Mouse (Mus musculus) midbrain, embryonic 15.5 days (tissue): ENCODE measurements around the gene Mfsd14a. TPM values are rescaled to one million over a fixed set of nuclear protein-coding genes. Genes with fewer than 3 reads are reported as not detected.

Source experiments
- ATAC-seq: fragments of 200-750 bp; cut with Nextera tagmentation; replicated peaks from 2 replicates; pipeline ENCODE4 v1.8.0; 2017; ENCODE audit warnings: moderate TSS enrichment
- H3K27ac ChIP-seq: fragments of 300-500 bp; sonication (generic); 2 replicates; pipeline ENCODE4 v1.5.1; 2015; ENCODE audit warnings: mild to moderate bottlenecking, inconsistent platforms
- H3K27me3 ChIP-seq: fragments of 300-500 bp; sonication (generic); replicated peaks from 2 replicates; pipeline ENCODE4 v1.6.1; 2015; ENCODE audit warnings: inconsistent platforms
- H3K36me3 ChIP-seq: fragments of 300-500 bp; sonication (generic); replicated peaks from 2 replicates; pipeline ENCODE4 v1.6.1; 2015; ENCODE audit warnings: inconsistent platforms
- H3K4me1 ChIP-seq: fragments of 300-500 bp; sonication (generic); 2 replicates; pipeline ENCODE4 v1.6.1; 2015; ENCODE audit warnings: inconsistent platforms
- H3K4me2 ChIP-seq: fragments of 300-500 bp; sonication (generic); 2 replicates; pipeline ENCODE4 v1.6.1; 2015; ENCODE audit warnings: inconsistent platforms, mild to moderate bottlenecking, moderate library complexity
- H3K4me3 ChIP-seq: fragments of 300-500 bp; sonication (generic); 2 replicates; pipeline ENCODE4 v1.5.1; 2015; ENCODE audit warnings: mild to moderate bottlenecking, inconsistent platforms
- H3K9ac ChIP-seq: fragments of 300-500 bp; sonication (generic); 2 replicates; pipeline ENCODE4 v1.6.1; 2015; ENCODE audit warnings: mild to moderate bottlenecking, inconsistent platforms
- H3K9me3 ChIP-seq: fragments of 300-500 bp; sonication (generic); 2 replicates; pipeline ENCODE4 v1.6.1; 2016; ENCODE audit warnings: inconsistent platforms
- WGBS: fragments of 180-500 bp; shearing (Covaris S2); methylation state at CpG from one replicate; pipeline ENCODE4 v1.1.7; 2015; ENCODE audit warnings: mixed read lengths; 5-methylcytosine and 5-hydroxymethylcytosine counted together
- polyA plus RNA-seq: library from polyadenylated mRNA; unstranded; fragments of >200 nt; fragmentation: Nextera tagmentation; extraction: Ambion mirVana; gene quantifications from 2 replicates; pipeline ENCODE4 v1.2.1, GENCODE M21; 2015

The Mfsd14a gene
- polyA plus RNA-seq, 1 experiment from 2014 or later, result 64.0 TPM

DNA sequence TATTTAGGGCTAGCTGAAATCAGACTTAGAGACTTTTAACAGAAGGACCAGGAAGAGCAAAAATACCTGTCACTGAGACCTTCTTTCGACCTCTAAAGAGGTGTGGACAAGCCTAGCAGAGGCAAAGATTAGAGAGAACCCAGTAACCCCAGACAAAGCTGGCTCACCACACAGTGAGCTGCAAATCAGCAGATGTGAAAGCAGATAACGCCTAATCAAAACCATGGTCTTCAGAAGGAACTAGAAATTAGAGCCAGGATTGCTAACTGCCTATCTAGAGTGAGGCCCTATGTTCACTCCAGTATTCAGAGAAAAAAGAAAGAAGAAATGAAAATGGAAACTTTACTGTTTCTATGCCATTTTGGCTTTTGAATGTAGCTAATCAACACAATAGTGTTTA, 20.1 kb downstream of the Mfsd14a start:
- Histone ChIP-seq H3K4me2 (no peak overlapping the region), H3K27me3 (no peaks in the 10 kb centered on the region), H3K4me1 (no peaks in the 10 kb centered on the region), H3K4me3 (no peak overlapping the region), H3K27ac (no peak overlapping the region), H3K36me3 (peaks cover 42% of the 10 kb centered on the region), H3K9ac (no peak overlapping the region), H3K9me3 (no peaks in the 10 kb centered on the region)
- 93% methylated on average over 2 of the region's 2 CpGs for WGBS
- ATAC-seq, result no peak

DNA sequence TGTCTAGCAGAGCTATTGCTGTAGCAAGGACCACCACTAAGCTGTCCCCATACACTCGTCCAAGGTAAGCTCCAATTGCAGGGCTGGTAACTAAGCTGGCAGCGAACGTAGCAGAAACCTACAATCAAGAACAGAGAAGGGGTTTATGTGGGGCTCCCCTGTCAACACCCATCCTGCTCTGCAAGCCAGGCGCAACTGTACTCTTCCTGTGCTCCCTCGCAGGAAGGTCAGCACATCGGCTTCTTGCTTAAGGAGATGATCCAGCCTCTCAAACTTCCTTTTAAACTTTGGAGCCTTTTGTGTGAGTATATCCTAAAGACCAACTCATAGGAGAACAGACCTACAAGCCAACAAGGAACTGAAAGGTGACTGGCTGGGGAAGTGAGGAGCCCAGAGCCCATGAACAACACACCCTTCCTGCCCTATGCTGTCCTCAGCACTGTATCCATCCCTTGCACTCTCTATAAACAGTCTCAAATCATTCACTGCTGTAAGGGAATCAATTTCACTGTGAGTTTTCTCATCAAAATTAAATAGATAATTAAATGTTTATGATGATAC, 20.6 kb downstream of the Mfsd14a start:
- Histone ChIP-seq H3K27ac (no peak overlapping the region), H3K4me3 (no peak overlapping the region), H3K4me2 (no peak overlapping the region), H3K9me3 (no peaks in the 10 kb centered on the region), H3K36me3 (peaks cover 46% of the 10 kb centered on the region), H3K9ac (no peak overlapping the region), H3K4me1 (no peaks in the 10 kb centered on the region), H3K27me3 (no peaks in the 10 kb centered on the region)
- 95% methylated on average over 6 of the region's 6 CpGs for WGBS
- ATAC-seq, result no peak

DNA sequence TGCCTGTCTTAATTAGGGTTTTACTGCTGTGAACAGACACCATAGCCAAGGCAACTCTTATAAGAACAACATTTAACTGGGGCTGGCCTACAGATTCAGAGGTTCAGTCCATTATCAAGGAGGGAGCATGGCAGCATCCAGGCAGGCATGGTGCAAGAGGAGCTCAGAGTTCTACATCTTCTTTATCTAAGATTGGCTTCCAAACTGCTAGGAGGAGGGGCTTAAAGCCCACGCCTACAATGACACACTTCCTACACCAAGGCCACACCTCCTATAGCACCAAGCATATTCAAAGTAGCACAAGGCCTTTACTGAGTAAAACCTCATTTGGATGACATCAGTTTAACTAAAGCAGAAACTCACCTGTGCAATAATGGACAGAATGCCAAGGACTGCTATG, 22.5 kb downstream of the Mfsd14a start:
- Histone ChIP-seq H3K4me2 (no peak overlapping the region), H3K27me3 (no peaks in the 10 kb centered on the region), H3K36me3 (peaks cover 51% of the 10 kb centered on the region), H3K27ac (no peak overlapping the region), H3K4me1 (no peaks in the 10 kb centered on the region), H3K9me3 (no peaks in the 10 kb centered on the region), H3K4me3 (no peak overlapping the region), H3K9ac (no peak overlapping the region)
- ATAC-seq, result no peak
- WGBS, result 91% methylated on average over 1 of the region's 1 CpGs

DNA sequence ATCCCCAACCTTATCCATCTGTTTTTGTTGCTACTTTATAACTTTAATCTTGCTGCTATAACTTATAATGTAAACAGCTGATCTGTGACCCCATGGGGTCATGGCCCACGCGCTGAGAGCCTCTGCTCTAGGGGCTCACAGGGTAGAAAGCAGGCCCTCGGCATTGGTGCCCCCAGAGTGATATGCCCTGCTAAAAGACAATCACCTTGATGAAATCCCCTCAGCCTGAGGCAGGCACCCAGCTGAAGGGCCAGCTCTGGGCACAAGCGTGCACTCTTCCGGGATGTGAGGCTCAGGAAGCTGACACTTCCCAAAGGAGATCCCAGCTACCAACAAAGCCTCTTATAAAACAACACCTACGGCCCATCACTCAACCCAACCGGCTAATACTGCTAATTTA, 23.9 kb downstream of the Mfsd14a start:
- no peak overlapping the region for H3K27ac ChIP-seq
- no peak overlapping the region for H3K4me2 ChIP-seq
- H3K9me3 ChIP-seq, result no peaks in the 10 kb centered on the region
- no peaks in the 10 kb centered on the region for H3K27me3 ChIP-seq
- H3K4me1 ChIP-seq, result no peaks in the 10 kb centered on the region
- 94% methylated on average over 7 of the region's 7 CpGs for WGBS
- H3K9ac ChIP-seq, result no peak overlapping the region
- H3K4me3 ChIP-seq, result no peak overlapping the region
- no peak for ATAC-seq
- peaks cover 61% of the 10 kb centered on the region for H3K36me3 ChIP-seq

DNA sequence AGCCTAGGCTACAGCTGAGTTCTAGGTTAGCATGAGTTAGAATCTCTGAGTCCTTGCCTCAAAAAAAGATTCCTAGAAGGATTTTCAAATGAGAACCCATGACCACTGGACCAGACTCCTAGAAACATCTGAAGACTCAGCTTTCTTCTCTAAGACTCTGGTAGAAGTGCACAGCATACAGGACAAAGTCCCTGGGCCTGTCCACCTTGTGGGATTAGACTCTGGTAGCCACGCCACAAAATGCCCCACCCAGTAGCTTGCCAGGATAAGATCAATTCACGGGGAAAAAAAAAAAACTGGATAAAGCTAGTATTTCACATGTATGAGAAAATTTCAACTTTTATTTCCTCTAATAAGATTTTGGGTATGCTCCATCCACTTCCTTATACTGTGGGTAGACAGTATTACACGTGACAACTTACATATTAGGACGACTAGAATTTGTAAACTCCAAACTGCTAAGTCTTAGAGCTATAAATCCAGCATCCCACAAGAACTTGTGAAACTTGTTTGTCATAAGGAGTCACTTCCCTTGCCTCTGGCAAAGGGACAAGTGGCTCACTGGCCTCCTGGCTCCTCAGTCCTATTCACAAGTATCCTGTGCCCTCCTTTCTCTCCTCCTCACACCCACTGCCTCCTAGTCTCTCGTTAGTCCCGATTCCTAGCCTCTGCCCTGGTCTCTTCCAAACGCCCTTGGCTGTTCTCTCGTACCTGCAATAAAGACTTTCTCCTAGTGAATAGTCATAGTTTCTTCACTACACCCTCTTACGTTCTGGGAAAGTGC, 24.6 kb downstream of the Mfsd14a start:
- H3K36me3 ChIP-seq, result peaks cover 57% of the 10 kb centered on the region
- H3K4me1 ChIP-seq, result no peaks in the 10 kb centered on the region
- no peak overlapping the region for H3K27ac ChIP-seq
- H3K9ac ChIP-seq, result no peak overlapping the region
- no peaks in the 10 kb centered on the region for H3K27me3 ChIP-seq
- H3K9me3 ChIP-seq, result no peaks in the 10 kb centered on the region
- H3K4me2 ChIP-seq, result no peak overlapping the region
- WGBS, result 91% methylated on average over 9 of the region's 9 CpGs
- no peak for ATAC-seq
- H3K4me3 ChIP-seq, result no peak overlapping the region

DNA sequence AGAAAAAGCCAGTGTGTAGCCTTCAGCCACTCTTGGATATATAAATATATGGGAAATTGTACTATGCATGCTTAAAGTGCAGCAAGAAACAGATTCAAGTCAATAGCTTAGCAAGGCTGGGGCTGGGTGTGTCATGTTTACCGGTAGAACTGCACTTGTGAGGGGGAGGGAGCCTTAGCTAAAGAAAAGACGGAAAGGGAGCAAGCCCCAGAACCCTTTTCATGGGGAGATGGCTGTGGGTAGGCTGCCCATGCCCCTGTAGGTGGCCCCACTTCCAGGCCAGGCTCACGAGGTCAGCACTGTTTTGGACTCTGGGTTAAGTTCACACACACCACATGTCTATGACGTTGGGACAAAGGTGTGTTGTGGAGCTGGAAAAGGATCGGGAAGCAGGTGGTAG, 26.7 kb downstream of the Mfsd14a start:
- Histone ChIP-seq H3K9ac (no peak overlapping the region), H3K4me1 (no peaks in the 10 kb centered on the region), H3K27me3 (no peaks in the 10 kb centered on the region), H3K36me3 (peaks cover 51% of the 10 kb centered on the region), H3K4me2 (no peak overlapping the region), H3K4me3 (no peak overlapping the region), H3K27ac (no peak overlapping the region), H3K9me3 (no peaks in the 10 kb centered on the region)
- WGBS, result 68% methylated on average over 5 of the region's 5 CpGs
- ATAC-seq, result no peak

DNA sequence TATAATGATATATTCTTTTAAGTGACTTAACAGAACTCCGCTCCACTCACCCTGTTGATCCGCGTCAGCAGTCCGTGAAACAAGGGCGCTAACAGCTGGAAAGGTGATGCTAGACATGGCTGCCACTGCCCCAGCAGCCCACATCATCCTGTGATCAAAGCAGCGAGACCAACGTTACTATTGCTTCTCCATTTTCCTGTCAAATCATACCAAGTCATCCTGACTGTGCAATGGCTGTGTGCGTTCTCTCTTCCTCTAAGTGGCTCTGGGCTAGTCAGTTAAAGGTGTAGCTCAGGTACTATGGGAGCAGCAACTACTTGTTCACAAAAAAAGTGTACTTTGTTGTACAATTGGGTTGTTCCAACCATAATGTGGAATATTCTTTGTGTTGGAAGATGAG, 27.6 kb downstream of the Mfsd14a start:
- Histone ChIP-seq H3K4me1 (no peaks in the 10 kb centered on the region), H3K4me2 (no peak overlapping the region), H3K27me3 (no peaks in the 10 kb centered on the region), H3K9me3 (no peaks in the 10 kb centered on the region), H3K9ac (no peak overlapping the region), H3K27ac (no peak overlapping the region), H3K36me3 (peaks cover 44% of the 10 kb centered on the region), H3K4me3 (no peak overlapping the region)
- 94% methylated on average over 8 of the region's 8 CpGs for WGBS
- ATAC-seq, result no peak

DNA sequence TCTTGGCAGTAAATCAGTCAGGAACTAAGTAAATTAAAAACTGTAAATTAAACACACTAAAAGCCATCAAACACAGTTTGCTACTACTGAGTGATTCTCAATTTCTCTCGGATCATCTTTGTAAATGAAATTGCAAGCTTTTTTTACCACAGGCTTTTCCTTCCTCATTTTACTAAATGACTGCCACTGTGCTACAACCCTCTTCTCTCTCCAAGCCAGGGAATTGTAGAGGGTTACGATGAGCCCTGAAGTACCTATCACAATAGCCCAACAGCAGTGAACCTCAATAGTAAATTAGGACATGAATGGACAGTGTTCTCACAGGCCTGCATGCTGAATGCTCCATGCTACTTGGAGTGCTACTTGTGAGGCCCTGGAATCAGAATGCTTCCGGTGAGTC, 28.4 kb downstream of the Mfsd14a start:
- H3K27ac ChIP-seq, result no peak overlapping the region
- H3K9me3 ChIP-seq, result no peaks in the 10 kb centered on the region
- H3K4me3 ChIP-seq, result no peak overlapping the region
- ATAC-seq, result no peak
- WGBS, result 89% methylated on average over 3 of the region's 3 CpGs
- H3K9ac ChIP-seq, result no peak overlapping the region
- no peaks in the 10 kb centered on the region for H3K27me3 ChIP-seq
- no peak overlapping the region for H3K4me2 ChIP-seq
- no peaks in the 10 kb centered on the region for H3K4me1 ChIP-seq
- H3K36me3 ChIP-seq, result peaks cover 37% of the 10 kb centered on the region

DNA sequence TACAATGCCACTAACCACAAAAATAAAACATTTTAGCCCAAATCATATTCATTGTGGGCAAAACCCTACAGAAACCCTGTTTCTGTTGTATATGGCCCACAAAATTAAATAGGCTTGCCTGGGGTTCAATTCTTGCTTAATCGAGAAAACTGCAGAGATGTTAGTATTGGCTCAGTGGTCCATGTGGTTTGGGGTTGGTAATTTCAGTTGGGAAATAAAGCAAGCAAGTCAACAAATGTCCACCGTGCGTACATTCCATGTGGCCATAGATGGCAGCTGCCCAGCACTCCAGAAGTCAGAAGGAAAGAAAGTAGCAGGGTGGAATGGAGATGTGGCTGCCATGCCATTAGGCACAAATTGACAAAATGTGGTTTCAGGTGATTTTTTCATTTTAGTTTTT, 29.5 kb downstream of the Mfsd14a start:
- H3K4me1 ChIP-seq, result no peaks in the 10 kb centered on the region
- no peak overlapping the region for H3K4me3 ChIP-seq
- peaks cover 31% of the 10 kb centered on the region for H3K36me3 ChIP-seq
- H3K9ac ChIP-seq, result no peak overlapping the region
- no peak for ATAC-seq
- H3K4me2 ChIP-seq, result no peak overlapping the region
- H3K27me3 ChIP-seq, result no peaks in the 10 kb centered on the region
- no peak overlapping the region for H3K27ac ChIP-seq
- no peaks in the 10 kb centered on the region for H3K9me3 ChIP-seq
- WGBS, result 91% methylated on average over 3 of the region's 3 CpGs

DNA sequence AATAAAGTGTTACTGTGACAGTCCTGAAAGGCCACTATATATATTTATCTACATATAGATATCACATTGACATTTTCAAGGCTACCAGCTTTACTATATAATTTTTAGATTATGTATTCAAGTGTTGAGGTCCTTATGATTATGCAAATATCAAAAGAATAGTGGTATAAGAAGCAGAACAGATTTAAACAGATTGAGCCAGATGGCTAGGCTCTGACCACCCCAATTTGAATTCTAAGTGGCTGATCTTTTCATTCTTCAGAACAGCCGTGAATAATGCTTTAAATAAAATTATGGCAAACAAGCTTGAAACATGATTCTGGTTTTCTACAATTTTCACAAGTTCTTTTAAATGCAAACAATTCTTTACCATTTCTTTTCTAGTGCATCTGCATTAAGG, 31.0 kb downstream of the Mfsd14a start:
- H3K27ac ChIP-seq, result no peak overlapping the region
- no peaks in the 10 kb centered on the region for H3K4me1 ChIP-seq
- WGBS, result 31% methylated on average over 1 of the region's 1 CpGs
- no peak for ATAC-seq
- no peaks in the 10 kb centered on the region for H3K9me3 ChIP-seq
- no peak overlapping the region for H3K9ac ChIP-seq
- no peak overlapping the region for H3K4me2 ChIP-seq
- H3K36me3 ChIP-seq, result peaks cover 26% of the 10 kb centered on the region
- H3K27me3 ChIP-seq, result no peaks in the 10 kb centered on the region
- no peak overlapping the region for H3K4me3 ChIP-seq

DNA sequence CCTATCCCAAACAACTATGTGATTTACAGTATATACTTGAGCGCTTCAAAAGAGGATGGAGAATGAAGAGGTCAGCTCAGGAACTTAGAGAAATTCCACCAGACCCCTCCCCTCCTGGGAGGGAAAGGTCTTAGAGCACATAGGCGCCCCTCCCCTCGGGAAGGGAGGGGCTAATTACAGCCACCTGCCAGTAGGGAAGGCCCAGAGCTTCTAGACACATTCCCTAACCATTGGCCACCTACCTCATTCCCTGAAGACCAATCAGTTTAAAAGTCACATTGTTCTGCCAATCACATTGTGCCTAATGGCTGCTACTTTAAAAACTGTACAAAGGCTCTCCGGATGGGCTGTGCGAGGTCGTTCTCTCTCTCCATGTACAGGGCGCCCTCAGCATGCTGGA, 39.8 kb downstream of the Mfsd14a start:
- 95% methylated on average over 7 of the region's 7 CpGs for WGBS
- H3K27ac ChIP-seq, result no peak overlapping the region
- H3K4me3 ChIP-seq, result no peak overlapping the region
- no peaks in the 10 kb centered on the region for H3K4me1 ChIP-seq
- H3K4me2 ChIP-seq, result no peak overlapping the region
- no peak overlapping the region for H3K9ac ChIP-seq
- no peak for ATAC-seq
- H3K36me3 ChIP-seq, result peaks cover 9% of the 10 kb centered on the region; the same call in 1 of the 2 replicates
- no peaks in the 10 kb centered on the region for H3K27me3 ChIP-seq
- no peaks in the 10 kb centered on the region for H3K9me3 ChIP-seq

DNA sequence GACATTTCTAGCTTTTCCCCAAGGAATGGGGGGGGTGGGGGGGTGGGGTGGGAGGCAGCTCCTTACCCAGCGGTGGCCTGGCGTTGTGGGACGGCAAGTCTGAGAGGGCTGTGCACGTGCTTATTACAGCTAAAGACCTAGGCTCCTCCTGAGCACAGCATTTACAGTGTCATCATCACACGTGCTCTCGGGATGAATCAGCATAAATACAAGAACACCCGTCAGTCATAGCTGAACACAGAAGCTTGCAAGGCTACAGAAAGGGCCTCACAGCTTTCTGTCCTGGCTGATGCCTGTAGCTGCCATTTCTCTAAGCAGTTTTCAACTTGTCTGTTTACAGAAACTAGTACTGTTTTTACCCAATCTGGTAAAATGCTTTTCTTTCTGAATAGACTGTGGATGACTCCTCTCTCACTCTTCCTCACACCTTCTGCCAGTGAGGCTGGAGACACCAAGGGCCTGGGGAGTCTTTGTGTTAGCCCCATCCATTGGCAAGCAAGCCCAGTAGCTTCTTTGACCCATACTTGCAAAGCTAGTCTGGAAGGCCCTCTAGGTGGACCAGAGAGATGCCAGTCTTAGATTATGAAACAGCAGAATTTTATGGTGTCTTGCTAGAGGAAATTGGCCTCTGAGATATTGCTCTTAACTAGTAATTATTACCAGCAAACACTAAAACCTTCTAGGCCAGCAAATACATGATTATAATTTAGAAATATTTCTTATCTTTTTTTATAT, 41.7 kb downstream of the Mfsd14a start:
- H3K27me3 ChIP-seq, result no peaks in the 10 kb centered on the region
- H3K4me1 ChIP-seq, result no peaks in the 10 kb centered on the region
- WGBS, result 96% methylated on average over 7 of the region's 7 CpGs
- no peak overlapping the region for H3K27ac ChIP-seq
- no peak overlapping the region for H3K9ac ChIP-seq
- ATAC-seq, result no peak
- no peak overlapping the region for H3K4me2 ChIP-seq
- H3K9me3 ChIP-seq, result no peaks in the 10 kb centered on the region
- no peak overlapping the region for H3K4me3 ChIP-seq
- H3K36me3 ChIP-seq, result peaks cover 9% of the 10 kb centered on the region; the same call in 1 of the 2 replicates
